Mouse (Mus musculus) bone marrow macrophage, adult 2 months (primary cell): ENCODE measurements around the gene Lrrc43. TPM values are rescaled to one million over a fixed set of nuclear protein-coding genes. Genes with fewer than 3 reads are reported as not detected.

Experiments
- H3K27ac ChIP-seq: 2 replicates; pipeline ENCODE4 v1.5.1; 2012; ENCODE audit warnings: low read depth, low read length; ENCODE audit not compliant: insufficient read depth
- H3K4me1 ChIP-seq: 2 replicates; pipeline ENCODE4 v1.6.1; 2012; ENCODE audit warnings: low read length; ENCODE audit not compliant: control insufficient read depth, insufficient read depth
- H3K4me3 ChIP-seq: 2 replicates; pipeline ENCODE4 v1.5.1; 2012; ENCODE audit warnings: mild to moderate bottlenecking, low read length, moderate library complexity; ENCODE audit not compliant: insufficient read depth
- CTCF ChIP-seq: IDR thresholded peaks from 2 replicates; pipeline ENCODE4 v1.5.1; 2012; ENCODE audit warnings: low read depth, mild to moderate bottlenecking, low read length, moderate library complexity
- POLR2A ChIP-seq: IDR thresholded peaks from 2 replicates; pipeline ENCODE4 v1.6.1; 2012; ENCODE audit warnings: mild to moderate bottlenecking, low read depth, low read length, borderline replicate concordance
- polyA plus RNA-seq: library from polyadenylated mRNA; stranded (reverse); fragments of >200 nt; gene quantifications from 2 replicates; pipeline ENCODE4 v1.2.4, GENCODE M21; 2012; ENCODE audit not compliant: missing spikeins, insufficient read depth, insufficient read length

The Lrrc43 gene
- polyA plus RNA-seq, 1 experiment, result not detected

GRCm38 (mm10) chr5:123533801-123534200 is 44.7 kb downstream of the Lrrc43 start:
- Histone ChIP-seq H3K4me3 (no peak overlapping the region), H3K4me1 (no peaks in the 10 kb centered on the region), H3K27ac (no peak overlapping the region)
- TF ChIP-seq CTCF, result no peak
- TF ChIP-seq POLR2A, result no peak

- TF ChIP-seq CTCF (no peak), POLR2A (no peak)
Measured at GRCm38 (mm10) chr5:123555693-123556092, 66.6 kb downstream of the Lrrc43 start.

GRCm38 (mm10) chr5:123556451-123556850 is 67.3 kb downstream of the Lrrc43 start:
- Histone ChIP-seq H3K27ac (peak overlapping the region; percentile 51), H3K4me3 (no peak overlapping the region), H3K4me1 (peaks cover 13% of the 10 kb centered on the region)
- TF ChIP-seq CTCF (no peak), POLR2A (no peak)

More at GRCm38 (mm10) chr5:123555693-123556092, 66.6 kb downstream of the Lrrc43 start:
- Histone ChIP-seq H3K4me3 (no peak overlapping the region), H3K4me1 (peaks cover 13% of the 10 kb centered on the region), H3K27ac (no peak overlapping the region)

Other genes starting within 250 kb of the Lrrc43 start
- gene Wdr66, start 237.2 kb upstream of the Lrrc43 start, polyA plus RNA-seq, result 0.32 and 0.79 TPM in 2 replicates
- 2.7 and 3.3 TPM in 2 replicates for gene Bcl7a, start 145.5 kb upstream of the Lrrc43 start, polyA plus RNA-seq
- 41.0 and 44.8 TPM in 2 replicates for gene Mlxip, start 94.5 kb upstream of the Lrrc43 start, polyA plus RNA-seq
- not detected in 2 replicates for gene Il31, start 184 bp downstream of the Lrrc43 start, polyA plus RNA-seq
- gene B3gnt4, start 21.2 kb downstream of the Lrrc43 start, polyA plus RNA-seq, result not detected in 2 replicates
- gene Diablo, start 34.9 kb downstream of the Lrrc43 start, polyA plus RNA-seq, result 29.3 and 30.5 TPM in 2 replicates
- gene Gm49027, start 36.2 kb downstream of the Lrrc43 start, polyA plus RNA-seq, result 0.74 TPM in 1 of 2 replicates, not detected in the other
- 43.2 and 44.3 TPM in 2 replicates for gene Vps33a, start 83.7 kb downstream of the Lrrc43 start, polyA plus RNA-seq
- gene Clip1, start 195.3 kb downstream of the Lrrc43 start, polyA plus RNA-seq, result 53.6 and 73.6 TPM in 2 replicates
- gene Zcchc8, start 231.8 kb downstream of the Lrrc43 start, polyA plus RNA-seq, result 92.1 and 95.1 TPM in 2 replicates